Mouse (Mus musculus) forebrain, embryonic 10.5 days (tissue): ENCODE results near the gene Mlec. TPM values are rescaled to one million over a fixed set of nuclear protein-coding genes. Genes with fewer than 3 reads are reported as not detected.

Experiments used
- DNase-seq: peaks from one replicate; pipeline ENCODE4 v3.0.0-alpha.2; 2017; ENCODE audit warnings: low spot score; ENCODE audit errors: extremely low spot score
- H3K27ac ChIP-seq: fragments of 300-500 bp; sonication (generic); 2 replicates; pipeline ENCODE4 v1.5.1; 2016; ENCODE audit warnings: mild to moderate bottlenecking
- H3K27me3 ChIP-seq: fragments of 300-500 bp; sonication (generic); 2 replicates; pipeline ENCODE4 v1.6.1; 2016; ENCODE audit warnings: mild to moderate bottlenecking; ENCODE audit not compliant: poor library complexity, severe bottlenecking
- H3K36me3 ChIP-seq: fragments of 300-500 bp; sonication (generic); replicated peaks from 2 replicates; pipeline ENCODE4 v1.6.1; 2016; ENCODE audit warnings: mild to moderate bottlenecking, moderate library complexity
- H3K4me1 ChIP-seq: fragments of 300-500 bp; sonication (generic); 2 replicates; pipeline ENCODE4 v1.6.1; 2016
- H3K4me3 ChIP-seq: fragments of 300-500 bp; sonication (generic); 2 replicates; pipeline ENCODE4 v1.5.1; 2016; ENCODE audit warnings: mild to moderate bottlenecking, moderate library complexity
- H3K9me3 ChIP-seq: fragments of 300-500 bp; sonication (generic); 2 replicates; pipeline ENCODE4 v1.6.1; 2016; ENCODE audit warnings: mild to moderate bottlenecking, moderate library complexity
- WGBS: fragments of 180-500 bp; shearing (Covaris S2); methylation state at CpG from one replicate; pipeline ENCODE4 v1.1.7; 2016; 5-methylcytosine and 5-hydroxymethylcytosine counted together
- polyA plus RNA-seq: library from polyadenylated mRNA; unstranded; fragments of >200 nt; fragmentation: Nextera tagmentation; extraction: Ambion mirVana; gene quantifications from 2 replicates; pipeline ENCODE4 v1.2.1, GENCODE M21; 2016

The Mlec gene
- polyA plus RNA-seq, 1 experiment from 2014 or later: 64.2 TPM

- peaks cover 34% of the 10 kb centered on the region for H3K4me1 ChIP-seq
- no peaks in the 10 kb centered on the region for H3K27me3 ChIP-seq
- peaks cover 4% of the 10 kb centered on the region; the same call in 1 of the 2 replicates for H3K9me3 ChIP-seq
- H3K4me3 ChIP-seq: no peak overlapping the region
- peaks cover 85% of the 10 kb centered on the region for H3K36me3 ChIP-seq
- DNase-seq: no peak
- H3K27ac ChIP-seq: no peak overlapping the region
- 88% methylated on average over 11 of the region's 11 CpGs for WGBS
These were observed 12.6 kb downstream of the Mlec start for GRCm38 (mm10) chr5:115145253-115145968.

GRCm38 (mm10) chr5:115144471-115144870 lies 13.5 kb downstream of the Mlec start:
- Histone ChIP-seq H3K27ac (no peak overlapping the region), H3K9me3 (peaks cover 3% of the 10 kb centered on the region; the same call in 1 of the 2 replicates), H3K36me3 (peaks cover 75% of the 10 kb centered on the region), H3K4me1 (peaks cover 34% of the 10 kb centered on the region), H3K27me3 (no peaks in the 10 kb centered on the region), H3K4me3 (no peak overlapping the region)
- 77% methylated on average over 6 of the region's 6 CpGs for WGBS
- no peak for DNase-seq

- WGBS: 82% methylated on average over 10 of the region's 10 CpGs
- H3K4me3 ChIP-seq: no peak overlapping the region
These were observed 14.4 kb downstream of the Mlec start for GRCm38 (mm10) chr5:115143552-115143951.

DNA sequence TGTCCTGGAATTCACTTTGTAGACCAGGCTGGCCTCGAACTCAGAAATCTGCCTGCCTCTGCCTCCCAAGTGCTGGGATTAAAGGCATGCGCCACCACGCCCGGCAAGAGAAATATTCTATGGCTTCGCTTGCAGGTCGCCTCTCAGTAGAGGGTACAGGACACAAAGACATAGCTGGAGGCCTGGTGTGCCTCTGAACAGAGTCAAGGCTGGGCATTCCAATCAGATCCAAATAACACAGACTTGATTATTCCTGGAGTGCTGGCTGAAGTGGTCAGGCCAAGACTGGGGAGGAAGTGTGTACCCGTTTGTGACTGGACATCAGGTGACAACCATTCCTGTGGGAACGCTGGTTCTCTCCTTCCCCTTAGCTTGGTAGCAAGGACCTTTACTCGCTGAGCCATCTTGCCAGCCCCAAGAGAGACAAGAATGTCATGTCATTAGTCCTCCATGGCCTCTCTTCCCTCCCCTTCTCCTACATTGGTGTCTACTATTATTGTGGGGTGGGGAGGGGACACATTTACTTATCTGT lies 15.7 kb downstream of the Mlec start:
- Histone ChIP-seq H3K4me1 (peaks cover 34% of the 10 kb centered on the region), H3K36me3 (peaks cover 53% of the 10 kb centered on the region), H3K27me3 (no peaks in the 10 kb centered on the region; the same call in 1 of the 2 replicates), H3K4me3 (no peak overlapping the region), H3K27ac (no peak overlapping the region), H3K9me3 (no peaks in the 10 kb centered on the region)
- no peak for DNase-seq
- 89% methylated on average over 9 of the region's 9 CpGs for WGBS

More at GRCm38 (mm10) chr5:115143552-115143951, 14.4 kb downstream of the Mlec start:
- Histone ChIP-seq H3K4me1 (peaks cover 34% of the 10 kb centered on the region), H3K27ac (no peak overlapping the region), H3K36me3 (peaks cover 66% of the 10 kb centered on the region), H3K27me3 (no peaks in the 10 kb centered on the region), H3K9me3 (no peaks in the 10 kb centered on the region)
- DNase-seq: no peak

- Histone ChIP-seq H3K9me3 (no peaks in the 10 kb centered on the region), H3K4me3 (no peak overlapping the region), H3K4me1 (peaks cover 34% of the 10 kb centered on the region), H3K27ac (no peak overlapping the region), H3K36me3 (peaks cover 38% of the 10 kb centered on the region), H3K27me3 (peaks cover 3% of the 10 kb centered on the region)
- DNase-seq: no peak
- 76% methylated on average over 3 of the region's 3 CpGs for WGBS
These were observed 17.3 kb downstream of the Mlec start for GRCm38 (mm10) chr5:115140726-115141125.

- no peak overlapping the region for H3K4me3 ChIP-seq
- no peaks in the 10 kb centered on the region for H3K9me3 ChIP-seq
- H3K36me3 ChIP-seq: peaks cover 22% of the 10 kb centered on the region
- WGBS: 78% methylated on average over 4 of the region's 4 CpGs
- DNase-seq: no peak
- peaks cover 27% of the 10 kb centered on the region for H3K4me1 ChIP-seq
- no peak overlapping the region for H3K27ac ChIP-seq
- peaks cover 3% of the 10 kb centered on the region for H3K27me3 ChIP-seq
These were observed 18.9 kb downstream of the Mlec start for GRCm38 (mm10) chr5:115139124-115139523.

DNA sequence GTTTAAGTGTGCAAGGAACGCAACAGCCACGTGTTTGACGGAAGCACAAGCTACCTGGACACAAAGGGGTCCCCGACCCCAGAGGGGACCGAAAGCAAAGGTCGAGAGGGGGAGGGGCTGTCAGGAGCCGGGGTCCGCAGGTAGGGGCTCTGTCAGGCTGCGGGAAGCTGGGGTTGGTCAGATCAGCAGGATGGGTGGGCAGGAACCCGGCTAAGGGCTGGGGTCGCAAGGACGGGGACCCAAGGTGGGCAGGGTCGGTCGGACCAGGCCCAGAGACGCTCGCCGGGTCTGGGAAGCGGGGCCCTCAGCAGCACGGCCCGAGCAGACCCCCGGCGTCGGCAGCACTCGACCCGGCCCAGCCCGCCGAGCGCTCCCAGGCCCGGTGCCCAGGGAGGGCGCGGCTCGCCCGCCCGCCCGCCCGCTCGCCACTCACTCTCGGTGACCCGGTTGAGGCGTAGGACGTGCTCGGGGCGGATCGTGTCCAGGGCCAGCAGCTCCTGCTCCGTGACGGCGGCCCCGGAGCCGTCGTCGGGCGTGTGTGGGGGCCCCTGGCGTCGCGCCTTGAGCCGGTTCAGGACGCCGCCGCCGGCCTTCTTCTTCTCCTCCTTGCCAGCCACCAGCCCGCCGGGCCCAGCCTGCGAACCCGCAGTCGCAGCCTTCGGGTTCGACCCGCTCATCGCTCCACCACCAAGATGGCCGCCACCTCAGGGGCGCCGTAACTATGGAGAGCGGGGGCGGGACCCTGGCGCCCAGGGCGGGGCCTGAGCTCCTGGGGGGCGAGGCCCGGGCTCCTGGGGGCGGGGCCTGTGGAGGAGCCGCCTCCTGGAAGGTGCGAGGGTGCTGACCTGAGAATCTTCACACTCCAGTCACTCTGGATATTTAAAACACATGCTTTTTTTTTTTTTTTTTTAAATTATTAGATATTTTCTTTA lies 23.5 kb downstream of the Mlec start, which contains the start of gene Unc119b:
Unc119b (minus strand) TSS at position 742 of the 932 bp plus-strand sequence.
- under 1% methylated on average over 81 of the region's 81 CpGs for WGBS
- Histone ChIP-seq H3K36me3 (peaks cover 32% of the 10 kb centered on the region), H3K27ac (peak within 1 kb of the TSS; percentile 93), H3K9me3 (no peaks in the 10 kb centered on the region), H3K27me3 (peaks cover 3% of the 10 kb centered on the region), H3K4me1 (peaks cover 22% of the 10 kb centered on the region), H3K4me3 (peak within 1 kb of the TSS; percentile 96)
- peak; percentile 86 for DNase-seq

DNA sequence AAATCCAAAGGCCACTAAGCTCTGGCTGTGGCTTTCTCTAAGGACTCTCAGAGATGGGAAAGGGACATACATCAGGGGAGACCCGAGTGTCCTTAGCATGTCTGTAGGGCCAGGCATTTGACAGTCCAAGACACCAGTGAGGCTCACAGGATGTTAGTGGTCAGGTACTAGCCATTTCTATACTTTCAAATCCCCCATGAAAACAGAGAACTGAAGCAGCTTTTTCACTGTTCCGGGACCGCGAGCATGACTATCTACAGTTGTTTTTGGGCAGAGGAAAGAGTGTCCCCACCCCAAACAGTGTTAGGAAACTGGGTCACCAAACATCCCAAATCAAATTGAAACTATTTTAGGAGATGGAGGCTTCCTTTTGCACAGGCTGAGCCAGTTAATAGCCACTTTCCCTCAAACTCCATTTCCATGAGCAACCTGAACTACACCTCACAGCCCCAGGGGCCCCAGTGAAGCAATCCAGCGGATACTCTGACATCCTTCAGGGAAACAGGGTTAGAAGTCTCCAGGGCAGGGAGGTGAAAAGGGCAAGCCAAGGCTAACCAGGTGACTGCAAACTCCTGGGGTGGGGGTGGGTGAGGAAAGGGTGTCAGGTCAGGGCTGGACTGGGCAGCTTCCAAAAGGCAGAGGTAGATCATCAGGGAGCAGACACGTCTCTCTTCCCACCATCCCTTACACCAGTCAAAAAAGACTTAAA lies 24.5 kb downstream of the Mlec start:
- WGBS: 59% methylated on average over 6 of the region's 6 CpGs
- peak overlapping the region; percentile 93; the same call in 1 of the 2 replicates for H3K27ac ChIP-seq
- peaks cover 22% of the 10 kb centered on the region for H3K4me1 ChIP-seq
- no peak for DNase-seq
- H3K4me3 ChIP-seq: peak overlapping the region; percentile 96
- H3K9me3 ChIP-seq: no peaks in the 10 kb centered on the region
- peaks cover 3% of the 10 kb centered on the region for H3K27me3 ChIP-seq
- peaks cover 41% of the 10 kb centered on the region for H3K36me3 ChIP-seq

DNA sequence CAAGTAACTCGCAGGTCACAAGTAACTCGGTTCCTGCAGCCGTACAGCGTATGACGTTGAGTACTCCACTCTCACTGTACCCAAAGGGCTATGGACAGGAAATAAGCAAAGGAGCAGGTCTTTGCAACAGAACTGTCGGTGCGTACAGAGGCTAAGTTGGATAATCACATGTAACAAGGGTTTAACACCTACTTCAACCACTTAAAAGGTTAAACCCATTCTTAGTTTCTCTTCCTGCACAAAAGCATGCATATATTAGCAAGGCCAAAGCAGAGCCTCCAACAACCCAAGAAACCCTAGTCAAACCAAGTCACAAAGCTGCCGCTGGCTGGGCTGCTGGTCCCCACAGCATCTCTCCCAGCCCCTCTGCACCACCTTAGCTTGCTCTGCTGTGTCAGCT lies 25.5 kb downstream of the Mlec start:
- Histone ChIP-seq H3K9me3 (no peaks in the 10 kb centered on the region), H3K4me3 (peak overlapping the region; percentile 96; the same call in 1 of the 2 replicates), H3K4me1 (peaks cover 22% of the 10 kb centered on the region), H3K36me3 (peaks cover 52% of the 10 kb centered on the region), H3K27me3 (peaks cover 3% of the 10 kb centered on the region; the same call in 1 of the 2 replicates), H3K27ac (no peak overlapping the region)
- WGBS: 93% methylated on average over 8 of the region's 8 CpGs
- DNase-seq: no peak

GRCm38 (mm10) chr5:115129328-115129727 lies 28.7 kb downstream of the Mlec start:
- no peak overlapping the region for H3K4me3 ChIP-seq
- peaks cover 29% of the 10 kb centered on the region for H3K4me1 ChIP-seq
- H3K27me3 ChIP-seq: no peaks in the 10 kb centered on the region
- WGBS: 92% methylated on average over 6 of the region's 6 CpGs
- H3K27ac ChIP-seq: no peak overlapping the region
- H3K9me3 ChIP-seq: no peaks in the 10 kb centered on the region
- no peak for DNase-seq
- peaks cover 83% of the 10 kb centered on the region for H3K36me3 ChIP-seq

DNA sequence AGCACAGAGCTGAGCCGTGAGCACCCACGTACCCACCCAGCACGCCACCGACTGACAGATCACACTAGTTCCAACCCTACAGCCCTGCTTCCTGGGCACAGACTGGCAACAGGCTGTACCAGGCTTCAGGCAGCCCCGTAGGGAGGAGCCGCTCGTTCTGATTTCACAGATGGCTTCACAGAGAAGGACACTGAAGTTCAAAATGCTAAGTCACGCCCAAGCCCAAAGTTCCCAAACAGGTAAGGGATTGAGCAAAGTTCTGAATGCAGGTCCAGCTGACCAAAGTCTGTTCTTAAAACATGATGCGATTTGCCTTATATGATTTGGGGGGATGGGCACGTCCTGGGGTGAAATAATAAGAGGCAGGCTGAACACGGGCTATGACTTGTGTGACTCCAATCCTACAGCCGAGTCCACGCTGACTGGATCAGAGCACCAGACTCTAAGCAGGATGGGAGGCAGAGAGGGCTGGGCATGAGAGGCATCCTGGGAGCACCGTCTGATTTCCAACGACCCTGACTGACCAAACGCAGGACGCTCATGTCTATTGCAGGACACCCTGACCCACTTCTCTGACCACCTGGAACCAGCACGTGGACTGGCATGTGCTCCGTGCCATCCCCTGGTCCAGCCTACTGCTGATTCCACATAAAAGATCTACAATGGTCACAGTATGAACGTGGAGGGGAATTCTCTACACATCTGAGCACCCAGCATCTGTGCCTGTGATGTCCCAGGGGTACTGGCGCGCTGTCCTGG lies 30.4 kb downstream of the Mlec start:
- H3K9me3 ChIP-seq: no peaks in the 10 kb centered on the region
- 94% methylated on average over 22 of the region's 22 CpGs for WGBS
- peaks cover 12% of the 10 kb centered on the region for H3K4me1 ChIP-seq
- no peak for DNase-seq
- H3K27me3 ChIP-seq: no peaks in the 10 kb centered on the region
- H3K36me3 ChIP-seq: peaks cover 98% of the 10 kb centered on the region
- H3K4me3 ChIP-seq: no peak overlapping the region
- H3K27ac ChIP-seq: no peak overlapping the region
